Mouse (Mus musculus) embryonic fibroblast, embryonic 13.5 days (primary cell): Measurements from ENCODE around the gene Trpm3. TPM values are rescaled to one million over a fixed set of nuclear protein-coding genes. Genes with fewer than 3 reads are reported as not detected.

ENCODE experiments used
- H3K27ac ChIP-seq: 2 replicates; pipeline ENCODE4 v1.5.1; 2012; ENCODE audit warnings: low read length, control low read depth, inconsistent platforms; ENCODE audit not compliant: insufficient read depth
- H3K4me1 ChIP-seq: 2 replicates; pipeline ENCODE4 v1.6.1; 2011; ENCODE audit warnings: low read length; ENCODE audit not compliant: control insufficient read depth, insufficient read depth
- H3K4me3 ChIP-seq: 2 replicates; pipeline ENCODE4 v1.5.1; 2011; ENCODE audit warnings: mild to moderate bottlenecking, control low read depth, low read length; ENCODE audit not compliant: insufficient read depth
- CTCF ChIP-seq: IDR thresholded peaks from 2 replicates; pipeline ENCODE4 v1.5.1; 2011; ENCODE audit warnings: mild to moderate bottlenecking, control low read depth, low read length, moderate library complexity, borderline replicate concordance; ENCODE audit not compliant: insufficient read depth
- POLR2A ChIP-seq: IDR thresholded peaks from 2 replicates; pipeline ENCODE4 v1.6.1; 2011; ENCODE audit warnings: low read depth, mild to moderate bottlenecking, control low read depth, low read length, moderate library complexity
- polyA plus RNA-seq: library from polyadenylated mRNA; stranded (reverse); fragments of >200 nt; gene quantifications from 2 replicates; pipeline ENCODE4 v1.2.4, GENCODE M21; 2011; ENCODE audit warnings: low read depth; ENCODE audit not compliant: missing spikeins, insufficient read length

Gene Trpm3
- polyA plus RNA-seq, 1 experiment = 0.46 TPM

GRCm38 (mm10) chr19:22963726-22964398, 825.0 kb downstream of the Trpm3 start:
- H3K4me3 ChIP-seq = no peak overlapping the region
- H3K27ac ChIP-seq = no peak overlapping the region
- no peaks in the 10 kb centered on the region for H3K4me1 ChIP-seq
- no peak for TF ChIP-seq POLR2A

- Histone ChIP-seq H3K4me3 (no peak overlapping the region), H3K27ac (no peak overlapping the region), H3K4me1 (no peaks in the 10 kb centered on the region)
- TF ChIP-seq POLR2A = no peak
- no peak for TF ChIP-seq CTCF
These were observed 826.6 kb downstream of the Trpm3 start for GRCm38 (mm10) chr19:22965470-22965869.

GRCm38 (mm10) chr19:22973294-22973693, 834.4 kb downstream of the Trpm3 start:
- no peak overlapping the region for H3K27ac ChIP-seq
- no peaks in the 10 kb centered on the region for H3K4me1 ChIP-seq
- H3K4me3 ChIP-seq = no peak overlapping the region
- TF ChIP-seq POLR2A = no peak
- TF ChIP-seq CTCF = no peak

GRCm38 (mm10) chr19:22973727-22974126, 834.9 kb downstream of the Trpm3 start:
- TF ChIP-seq POLR2A (no peak), CTCF (no peak)
- H3K4me1 ChIP-seq = no peaks in the 10 kb centered on the region

GRCm38 (mm10) chr19:22975801-22976200, 837.0 kb downstream of the Trpm3 start:
- TF ChIP-seq POLR2A (no peak), CTCF (no peak)
- H3K4me3 ChIP-seq = no peak overlapping the region
- no peak overlapping the region for H3K27ac ChIP-seq
- no peaks in the 10 kb centered on the region for H3K4me1 ChIP-seq

More at GRCm38 (mm10) chr19:22973727-22974126, 834.9 kb downstream of the Trpm3 start:
- no peak overlapping the region for H3K27ac ChIP-seq
- H3K4me3 ChIP-seq = no peak overlapping the region

- Histone ChIP-seq H3K27ac (no peak overlapping the region), H3K4me1 (no peaks in the 10 kb centered on the region), H3K4me3 (no peak overlapping the region)
- no peak for TF ChIP-seq CTCF
- TF ChIP-seq POLR2A = no peak
These were observed 838.7 kb downstream of the Trpm3 start for GRCm38 (mm10) chr19:22977508-22977907.

- Histone ChIP-seq H3K4me3 (no peak overlapping the region), H3K4me1 (no peaks in the 10 kb centered on the region), H3K27ac (no peak overlapping the region)
- TF ChIP-seq POLR2A = no peak
- TF ChIP-seq CTCF = no peak
These were observed 839.9 kb downstream of the Trpm3 start for GRCm38 (mm10) chr19:22978763-22979162.

- no peak for TF ChIP-seq CTCF
- TF ChIP-seq POLR2A = no peak
- Histone ChIP-seq H3K4me1 (no peaks in the 10 kb centered on the region), H3K27ac (peak overlapping the region; percentile 54; the same call in 1 of the 2 replicates), H3K4me3 (no peak overlapping the region)
These were observed 840.3 kb downstream of the Trpm3 start for GRCm38 (mm10) chr19:22979191-22979590.

GRCm38 (mm10) chr19:22987914-22988313, 849.1 kb downstream of the Trpm3 start:
- H3K4me1 ChIP-seq = no peaks in the 10 kb centered on the region
- TF ChIP-seq CTCF = no peak
- TF ChIP-seq POLR2A = no peak

GRCm38 (mm10) chr19:22993946-22994345, 855.1 kb downstream of the Trpm3 start:
- no peak for TF ChIP-seq POLR2A
- TF ChIP-seq CTCF = no peak
- no peak overlapping the region for H3K27ac ChIP-seq
- no peak overlapping the region for H3K4me3 ChIP-seq

More at GRCm38 (mm10) chr19:22987914-22988313, 849.1 kb downstream of the Trpm3 start:
- Histone ChIP-seq H3K27ac (no peak overlapping the region), H3K4me3 (no peak overlapping the region)

More at GRCm38 (mm10) chr19:22993946-22994345, 855.1 kb downstream of the Trpm3 start:
- H3K4me1 ChIP-seq = no peaks in the 10 kb centered on the region
